Mouse (Mus musculus) hindbrain, embryonic 15.5 days (tissue): ENCODE measurements around the gene Nipsnap3a. TPM values are rescaled to one million over a fixed set of nuclear protein-coding genes. Genes with fewer than 3 reads are reported as not detected.

Source experiments
- ATAC-seq: fragments of 200-750 bp; cut with Nextera tagmentation; 2 replicates; pipeline ENCODE4 v1.8.0; 2017; ENCODE audit warnings: low read depth, moderate number of reproducible peaks, moderate TSS enrichment; ENCODE audit not compliant: low FRiP score
- H3K27ac ChIP-seq: fragments of 300-500 bp; sonication (generic); replicated peaks from 2 replicates; pipeline ENCODE4 v1.5.1; 2015; ENCODE audit warnings: mild to moderate bottlenecking, inconsistent platforms
- H3K27me3 ChIP-seq: fragments of 300-500 bp; sonication (generic); 2 replicates; pipeline ENCODE4 v1.6.1; 2015; ENCODE audit warnings: control low read depth, inconsistent platforms
- H3K36me3 ChIP-seq: fragments of 300-500 bp; sonication (generic); 2 replicates; pipeline ENCODE4 v1.6.1; 2015; ENCODE audit warnings: control low read depth, inconsistent platforms
- H3K4me1 ChIP-seq: fragments of 300-500 bp; sonication (generic); replicated peaks from 2 replicates; pipeline ENCODE4 v1.6.1; 2015; ENCODE audit warnings: control low read depth, inconsistent platforms
- H3K4me2 ChIP-seq: fragments of 300-500 bp; sonication (generic); 2 replicates; pipeline ENCODE4 v1.6.1; 2015; ENCODE audit warnings: moderate library complexity, mild to moderate bottlenecking, inconsistent platforms
- H3K4me3 ChIP-seq: fragments of 300-500 bp; sonication (generic); 2 replicates; pipeline ENCODE4 v1.5.1; 2015; ENCODE audit warnings: mild to moderate bottlenecking, inconsistent platforms
- H3K9ac ChIP-seq: fragments of 300-500 bp; sonication (generic); 2 replicates; pipeline ENCODE4 v1.6.1; 2015; ENCODE audit warnings: inconsistent platforms
- H3K9me3 ChIP-seq: fragments of 300-500 bp; sonication (generic); 2 replicates; pipeline ENCODE4 v1.6.1; 2016; ENCODE audit warnings: control low read depth, inconsistent platforms
- WGBS: fragments of 180-500 bp; shearing (Covaris S2); methylation state at CpG from one replicate; pipeline ENCODE4 v1.1.7; 2015; 5-methylcytosine and 5-hydroxymethylcytosine counted together
- polyA plus RNA-seq: library from polyadenylated mRNA; unstranded; fragments of >200 nt; fragmentation: Nextera tagmentation; extraction: Ambion mirVana; gene quantifications from 2 replicates; pipeline ENCODE4 v1.2.1, GENCODE M21; 2015

Gene Nipsnap3a
- not detected in 2 replicates for polyA plus RNA-seq

DNA sequence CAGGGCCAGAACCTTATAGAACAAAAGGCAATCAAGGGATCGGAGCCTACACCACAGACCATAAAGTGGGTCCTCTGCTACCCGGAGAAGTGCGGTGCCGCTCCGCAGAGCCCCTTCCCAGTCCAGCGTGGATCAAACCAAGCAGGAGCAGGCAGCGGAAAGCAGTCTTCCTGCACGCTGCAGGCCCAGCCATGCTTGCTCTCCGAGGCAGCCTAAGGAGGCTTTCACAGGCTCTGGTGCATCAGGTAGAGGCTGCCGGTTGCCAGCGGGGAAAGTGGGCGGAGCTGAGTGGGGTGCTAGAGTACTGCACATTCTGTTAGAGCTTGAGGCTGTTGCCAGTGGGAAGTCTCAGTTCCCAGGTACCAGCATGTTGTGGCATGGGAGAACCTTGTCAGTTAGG, at the start of gene Nipsnap3a:
Gene Nipsnap3a, plus strand, starts transcription at position 25 of the 400 bp plus-strand sequence.
- 32% methylated on average over 12 of the region's 12 CpGs for WGBS
- no peak for ATAC-seq
- no peak within 1 kb of the TSS for H3K27ac ChIP-seq
- no peak within 1 kb of the TSS for H3K9ac ChIP-seq
- H3K4me2 ChIP-seq: peak within 1 kb of the TSS; percentile 19
- no peaks in the 10 kb centered on the region for H3K27me3 ChIP-seq
- no peak within 1 kb of the TSS for H3K4me3 ChIP-seq
- 0 out of 2 replicates have a peak, but pooled peaks cover 3% of the 10 kb centered on the region for H3K4me1 ChIP-seq
- H3K9me3 ChIP-seq: no peaks in the 10 kb centered on the region
- no peaks in the 10 kb centered on the region for H3K36me3 ChIP-seq

GRCm38 (mm10) chr4:52946665-52947064, 42.4 kb upstream of the Nipsnap3a start:
- Histone ChIP-seq H3K4me1 (no peaks in the 10 kb centered on the region), H3K36me3 (no peaks in the 10 kb centered on the region), H3K4me2 (no peak overlapping the region), H3K9me3 (no peaks in the 10 kb centered on the region), H3K9ac (no peak overlapping the region), H3K27me3 (no peaks in the 10 kb centered on the region), H3K4me3 (no peak overlapping the region), H3K27ac (no peak overlapping the region)
- ATAC-seq: no peak

GRCm38 (mm10) chr4:52949005-52949404, 40.1 kb upstream of the Nipsnap3a start:
- Histone ChIP-seq H3K36me3 (no peaks in the 10 kb centered on the region), H3K9me3 (no peaks in the 10 kb centered on the region), H3K4me1 (no peaks in the 10 kb centered on the region), H3K9ac (no peak overlapping the region), H3K4me3 (no peak overlapping the region), H3K27ac (no peak overlapping the region), H3K4me2 (no peak overlapping the region), H3K27me3 (no peaks in the 10 kb centered on the region)
- WGBS: 90% methylated on average over 2 of the region's 2 CpGs
- ATAC-seq: no peak

- H3K27ac ChIP-seq: no peak overlapping the region
- H3K27me3 ChIP-seq: no peaks in the 10 kb centered on the region
- WGBS: 34% methylated on average over 4 of the region's 4 CpGs
- H3K36me3 ChIP-seq: no peaks in the 10 kb centered on the region
- no peak overlapping the region for H3K9ac ChIP-seq
- no peaks in the 10 kb centered on the region for H3K9me3 ChIP-seq
- H3K4me2 ChIP-seq: no peak overlapping the region
- no peak overlapping the region for H3K4me3 ChIP-seq
- 0 out of 2 replicates have a peak, but pooled peaks cover 4% of the 10 kb centered on the region for H3K4me1 ChIP-seq
- peak; percentile 68 for ATAC-seq
Observed at GRCm38 (mm10) chr4:52958693-52959092, 30.4 kb upstream of the Nipsnap3a start.

DNA sequence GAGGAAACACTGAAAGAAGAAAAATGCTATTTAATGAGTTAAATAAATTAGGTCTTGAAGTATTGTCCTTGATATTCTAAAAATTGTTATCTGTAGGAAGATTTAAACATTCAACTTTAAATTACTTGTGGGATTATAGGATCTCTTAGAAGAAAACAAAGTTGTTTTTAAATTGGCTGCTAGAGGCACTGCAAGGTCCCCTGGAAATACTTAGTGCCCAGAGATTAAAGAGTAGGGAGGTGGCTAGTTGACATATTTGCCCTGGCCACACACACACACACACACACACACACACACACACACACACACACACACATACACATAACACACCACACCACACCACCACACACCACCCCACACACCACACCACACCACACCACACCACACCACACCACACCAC, 24.8 kb upstream of the Nipsnap3a start, which contains the start of gene Olfr270:
Gene Olfr270, plus strand, starts transcription at position 301 of the 400 bp plus-strand sequence.
- H3K36me3 ChIP-seq: no peaks in the 10 kb centered on the region

GRCm38 (mm10) chr4:52985216-52985615, 3.9 kb upstream of the Nipsnap3a start:
- WGBS: 63% methylated on average over 2 of the region's 2 CpGs
- H3K4me3 ChIP-seq: no peak overlapping the region
- 0 out of 2 replicates have a peak, but pooled peaks have one; percentile 48 for ATAC-seq
- no peaks in the 10 kb centered on the region for H3K9me3 ChIP-seq
- no peaks in the 10 kb centered on the region for H3K27me3 ChIP-seq
- H3K4me2 ChIP-seq: no peak overlapping the region
- no peak overlapping the region for H3K27ac ChIP-seq
- H3K36me3 ChIP-seq: no peaks in the 10 kb centered on the region
- no peak overlapping the region for H3K9ac ChIP-seq
- 0 out of 2 replicates have a peak, but pooled peaks cover 3% of the 10 kb centered on the region for H3K4me1 ChIP-seq

More for the DNA sequence above, 24.8 kb upstream of the Nipsnap3a start, which contains the start of gene Olfr270:
- no peaks in the 10 kb centered on the region for H3K9me3 ChIP-seq
- no peak within 1 kb of the TSS for H3K4me2 ChIP-seq
- H3K4me3 ChIP-seq: no peak within 1 kb of the TSS
- H3K27ac ChIP-seq: no peak within 1 kb of the TSS
- H3K4me1 ChIP-seq: no peaks in the 10 kb centered on the region
- no peak for ATAC-seq
- H3K27me3 ChIP-seq: no peaks in the 10 kb centered on the region
- H3K9ac ChIP-seq: no peak within 1 kb of the TSS

- ATAC-seq: no peak
- H3K4me1 ChIP-seq: 0 out of 2 replicates have a peak, but pooled peaks cover 3% of the 10 kb centered on the region
- no peaks in the 10 kb centered on the region for H3K9me3 ChIP-seq
- WGBS: 93% methylated on average over 2 of the region's 2 CpGs
- H3K4me3 ChIP-seq: no peak overlapping the region
- no peaks in the 10 kb centered on the region for H3K27me3 ChIP-seq
- no peak overlapping the region for H3K4me2 ChIP-seq
- H3K27ac ChIP-seq: no peak overlapping the region
- no peaks in the 10 kb centered on the region for H3K36me3 ChIP-seq
- H3K9ac ChIP-seq: no peak overlapping the region
Observed at GRCm38 (mm10) chr4:52986266-52986665, 2.8 kb upstream of the Nipsnap3a start.

- H3K36me3 ChIP-seq: no peaks in the 10 kb centered on the region
- H3K4me1 ChIP-seq: no peaks in the 10 kb centered on the region
- H3K9me3 ChIP-seq: no peaks in the 10 kb centered on the region
- no peak overlapping the region for H3K27ac ChIP-seq
- no peaks in the 10 kb centered on the region for H3K27me3 ChIP-seq
- WGBS: 82% methylated on average over 6 of the region's 6 CpGs
- H3K9ac ChIP-seq: no peak overlapping the region
- H3K4me2 ChIP-seq: no peak overlapping the region
- H3K4me3 ChIP-seq: no peak overlapping the region
- no peak for ATAC-seq
Observed at GRCm38 (mm10) chr4:52999449-52999848, 10.4 kb downstream of the Nipsnap3a start.

GRCm38 (mm10) chr4:53000154-53000553, 11.1 kb downstream of the Nipsnap3a start:
- Histone ChIP-seq H3K27ac (no peak overlapping the region), H3K4me3 (no peak overlapping the region), H3K9ac (no peak overlapping the region), H3K9me3 (no peaks in the 10 kb centered on the region), H3K4me1 (no peaks in the 10 kb centered on the region), H3K4me2 (no peak overlapping the region), H3K27me3 (no peaks in the 10 kb centered on the region), H3K36me3 (no peaks in the 10 kb centered on the region)
- no peak for ATAC-seq
- WGBS: 86% methylated on average over 8 of the region's 8 CpGs

- Histone ChIP-seq H3K27ac (no peak overlapping the region), H3K9ac (no peak overlapping the region), H3K4me2 (no peak overlapping the region), H3K4me1 (peaks cover 9% of the 10 kb centered on the region), H3K27me3 (no peaks in the 10 kb centered on the region), H3K36me3 (no peaks in the 10 kb centered on the region; the same call in 1 of the 2 replicates), H3K9me3 (no peaks in the 10 kb centered on the region), H3K4me3 (no peak overlapping the region)
- 63% methylated on average over 4 of the region's 4 CpGs for WGBS
- no peak for ATAC-seq
Observed at GRCm38 (mm10) chr4:53009183-53009582, 20.1 kb downstream of the Nipsnap3a start.

- Histone ChIP-seq H3K27ac (no peak overlapping the region), H3K9ac (no peak overlapping the region), H3K4me3 (no peak overlapping the region), H3K9me3 (no peaks in the 10 kb centered on the region), H3K4me1 (peaks cover 9% of the 10 kb centered on the region), H3K4me2 (no peak overlapping the region), H3K27me3 (no peaks in the 10 kb centered on the region), H3K36me3 (peaks cover under 1% of the 10 kb centered on the region)
- 89% methylated on average over 4 of the region's 4 CpGs for WGBS
- no peak for ATAC-seq
Observed at GRCm38 (mm10) chr4:53009871-53010270, 20.8 kb downstream of the Nipsnap3a start.

GRCm38 (mm10) chr4:53011732-53012361, 22.8 kb downstream of the Nipsnap3a start, which contains the start of gene Nipsnap3b:
TSS of gene Nipsnap3b (plus strand) at chr4:53011880.
- Histone ChIP-seq H3K27ac (peak within 1 kb of the TSS; percentile 96), H3K9me3 (no peaks in the 10 kb centered on the region), H3K4me2 (peak within 1 kb of the TSS; percentile 65), H3K36me3 (peaks cover 17% of the 10 kb centered on the region), H3K27me3 (no peaks in the 10 kb centered on the region), H3K9ac (peak within 1 kb of the TSS; percentile 83), H3K4me3 (peak within 1 kb of the TSS; percentile 96), H3K4me1 (peaks cover 9% of the 10 kb centered on the region)
- peak; percentile 95 for ATAC-seq
- WGBS: under 1% methylated on average over 63 of the region's 63 CpGs
